Mouse (Mus musculus): ENCODE results near the gene 1110008L16Rik.

GRCm38 (mm10) chr12:55415762-55416161 lies 116.4 kb downstream of the 1110008L16Rik start:
- no peak for TF ChIP-seq CTCF (conservative IDR thresholded peaks at IDR 0.05; ENCODE audit: low read length)
- TF ChIP-seq POU5F1 (IDR thresholded peaks at IDR 0.05; ENCODE audit: borderline replicate concordance, low read length): no peak
- no peak for TF ChIP-seq NANOG (IDR thresholded peaks at IDR 0.05; ENCODE audit: borderline replicate concordance, low read length)
